Mouse (Mus musculus): ENCODE data around the gene Lrrc27. TPM values are rescaled to one million over a fixed set of nuclear protein-coding genes. Genes with fewer than 3 reads are reported as not detected.
A peak's percentile ranks its signal among the peaks of the same experiment; 100 is the strongest.

Gene Lrrc27
- polyA plus RNA-seq, 1 experiment = 3.3 TPM

- Histone ChIP-seq H3K27me3 (replicated peaks; ENCODE audit: control insufficient read depth, insufficient read depth, low read length) (no peaks in the 10 kb centered on the region), H3K36me3 (ENCODE audit: control insufficient read depth, insufficient read depth, low read length) (no peaks in the 10 kb centered on the region), H3K4me1 (ENCODE audit: control insufficient read depth, insufficient read depth, low read length) (peaks cover 11% of the 10 kb centered on the region; the same call in 1 of the 2 replicates), H3K4me3 (ENCODE audit: insufficient read depth, low read depth, low read length) (no peak overlapping the region), H3K27ac (ENCODE audit: insufficient read depth, low read depth, low read length) (peak overlapping the region; percentile 44)
- TF ChIP-seq POLR2A (IDR thresholded peaks at IDR 0.05; ENCODE audit: low read depth, low read length) (no peak), CTCF (conservative IDR thresholded peaks at IDR 0.05; ENCODE audit: insufficient read depth, insufficient read length, low read depth, low read length) (no peak)
- 31% methylated on average over 5 of the region's 5 CpGs for WGBS
- DNase-seq = peak; percentile 79
Observed at GRCm38 (mm10) chr7:139251881-139252301, 39.1 kb downstream of the Lrrc27 start.

- Histone ChIP-seq H3K27ac (ENCODE audit: insufficient read depth, low read depth, low read length) (peak overlapping the region; percentile 14), H3K4me3 (ENCODE audit: insufficient read depth, low read depth, low read length) (no peak overlapping the region), H3K36me3 (ENCODE audit: control insufficient read depth, insufficient read depth, low read length) (no peaks in the 10 kb centered on the region), H3K27me3 (replicated peaks; ENCODE audit: control insufficient read depth, insufficient read depth, low read length) (no peaks in the 10 kb centered on the region), H3K4me1 (ENCODE audit: control insufficient read depth, insufficient read depth, low read length) (peaks cover 13% of the 10 kb centered on the region; the same call in 1 of the 2 replicates)
- TF ChIP-seq CTCF (conservative IDR thresholded peaks at IDR 0.05; ENCODE audit: insufficient read depth, insufficient read length, low read depth, low read length) (no peak), POLR2A (IDR thresholded peaks at IDR 0.05; ENCODE audit: low read depth, low read length) (no peak)
- no peak for DNase-seq
- whole genome bisulfite sequencing = 66% methylated on average over 7 of the region's 7 CpGs
Observed at GRCm38 (mm10) chr7:139252566-139252965, 39.8 kb downstream of the Lrrc27 start.

GRCm38 (mm10) chr7:139252986-139253385, 40.2 kb downstream of the Lrrc27 start:
- no peak overlapping the region for H3K4me3 ChIP-seq (ENCODE audit: insufficient read depth, low read depth, low read length)
- 50% methylated on average over 9 of the region's 9 CpGs for WGBS
- no peak for TF ChIP-seq CTCF (conservative IDR thresholded peaks at IDR 0.05; ENCODE audit: insufficient read depth, insufficient read length, low read depth, low read length)
- no peak for TF ChIP-seq POLR2A (IDR thresholded peaks at IDR 0.05; ENCODE audit: low read depth, low read length)
- H3K27me3 ChIP-seq (replicated peaks; ENCODE audit: control insufficient read depth, insufficient read depth, low read length) = no peaks in the 10 kb centered on the region
- peak; percentile 36 for DNase-seq
- H3K27ac ChIP-seq (ENCODE audit: insufficient read depth, low read depth, low read length) = peak overlapping the region; percentile 14
- H3K4me1 ChIP-seq (ENCODE audit: control insufficient read depth, insufficient read depth, low read length) = peaks cover 17% of the 10 kb centered on the region; the same call in 1 of the 2 replicates
- H3K36me3 ChIP-seq (ENCODE audit: control insufficient read depth, insufficient read depth, low read length) = no peaks in the 10 kb centered on the region

- no peak for DNase-seq
- whole genome bisulfite sequencing = 60% methylated on average over 3 of the region's 3 CpGs
- H3K36me3 ChIP-seq (ENCODE audit: control insufficient read depth, insufficient read depth, low read length) = no peaks in the 10 kb centered on the region
- peak overlapping the region; percentile 24 for H3K27ac ChIP-seq (ENCODE audit: insufficient read depth, low read depth, low read length)
- TF ChIP-seq POLR2A (IDR thresholded peaks at IDR 0.05; ENCODE audit: low read depth, low read length) = no peak
- no peak for TF ChIP-seq CTCF (conservative IDR thresholded peaks at IDR 0.05; ENCODE audit: insufficient read depth, insufficient read length, low read depth, low read length)
- peaks cover 17% of the 10 kb centered on the region; the same call in 1 of the 2 replicates for H3K4me1 ChIP-seq (ENCODE audit: control insufficient read depth, insufficient read depth, low read length)
- no peaks in the 10 kb centered on the region for H3K27me3 ChIP-seq (replicated peaks; ENCODE audit: control insufficient read depth, insufficient read depth, low read length)
- H3K4me3 ChIP-seq (ENCODE audit: insufficient read depth, low read depth, low read length) = no peak overlapping the region
Observed at GRCm38 (mm10) chr7:139253462-139253861, 40.7 kb downstream of the Lrrc27 start.

DNA sequence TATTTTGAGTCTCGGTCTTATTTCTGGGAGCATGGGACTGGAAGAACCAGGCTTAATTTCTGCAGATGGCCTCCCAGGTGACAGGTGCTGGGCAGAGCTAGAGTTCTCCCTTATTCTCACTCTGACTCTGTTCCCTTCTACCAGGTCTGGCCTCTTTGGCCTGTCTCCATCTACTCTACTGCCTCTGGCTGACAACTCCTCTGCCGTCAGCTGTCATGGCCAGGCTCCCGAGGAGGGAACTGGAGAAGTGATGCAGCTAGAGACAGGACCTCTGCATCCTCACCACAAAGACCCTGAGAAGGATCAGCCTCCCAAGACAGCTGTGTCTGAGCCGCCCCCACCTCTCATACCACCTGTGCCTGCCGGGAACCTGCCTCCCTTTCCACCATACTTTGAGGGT, 41.8 kb downstream of the Lrrc27 start:
- Histone ChIP-seq H3K4me3 (ENCODE audit: insufficient read depth, low read depth, low read length) (no peak overlapping the region), H3K4me1 (ENCODE audit: control insufficient read depth, insufficient read depth, low read length) (peaks cover 17% of the 10 kb centered on the region; the same call in 1 of the 2 replicates), H3K27me3 (replicated peaks; ENCODE audit: control insufficient read depth, insufficient read depth, low read length) (no peaks in the 10 kb centered on the region), H3K27ac (ENCODE audit: insufficient read depth, low read depth, low read length) (no peak overlapping the region), H3K36me3 (ENCODE audit: control insufficient read depth, insufficient read depth, low read length) (no peaks in the 10 kb centered on the region)
- 91% methylated on average over 5 of the region's 5 CpGs for WGBS
- no peak for DNase-seq
- TF ChIP-seq CTCF (conservative IDR thresholded peaks at IDR 0.05; ENCODE audit: insufficient read depth, insufficient read length, low read depth, low read length) (no peak), POLR2A (IDR thresholded peaks at IDR 0.05; ENCODE audit: low read depth, low read length) (no peak)

DNA sequence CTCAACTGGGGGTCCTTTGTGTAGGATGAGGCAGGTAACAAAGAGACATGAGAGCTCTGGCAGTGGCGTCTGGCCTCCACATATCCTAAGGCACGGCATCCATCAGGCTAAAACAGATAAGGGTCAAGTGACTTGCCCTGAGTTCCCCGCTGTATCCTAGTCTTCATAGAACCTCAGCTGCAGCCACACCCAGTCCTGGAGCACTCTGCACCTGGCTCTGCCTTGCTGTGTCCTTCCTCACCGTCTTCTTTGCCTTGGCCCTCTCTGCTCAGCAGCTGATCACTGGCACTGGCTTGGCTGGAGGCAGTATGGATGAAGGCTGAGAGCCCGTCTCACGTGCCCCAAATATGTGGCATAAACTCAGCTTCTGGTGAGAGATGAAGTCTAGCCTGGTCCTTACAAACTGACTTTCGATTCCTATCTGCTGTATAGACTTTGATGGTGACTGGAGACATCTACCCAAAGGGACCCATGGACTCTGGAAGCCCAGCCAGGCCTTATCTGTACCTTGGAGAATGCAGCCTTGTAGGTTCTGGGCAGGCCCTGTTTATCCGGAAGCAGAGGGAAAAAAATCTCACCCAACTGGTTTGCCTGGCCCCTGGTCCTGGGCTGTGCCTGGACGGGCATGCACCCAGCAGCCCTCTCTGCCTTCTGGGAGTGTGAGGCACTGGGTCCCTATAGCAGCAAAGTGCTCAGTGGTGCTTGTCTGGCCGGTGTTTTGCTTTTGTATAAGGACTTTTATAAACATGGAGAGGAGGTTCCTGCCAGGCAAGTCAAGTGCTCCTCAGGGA, 45.2 kb downstream of the Lrrc27 start:
- Histone ChIP-seq H3K4me1 (ENCODE audit: control insufficient read depth, insufficient read depth, low read length) (peaks cover 12% of the 10 kb centered on the region; the same call in 1 of the 2 replicates), H3K27me3 (replicated peaks; ENCODE audit: control insufficient read depth, insufficient read depth, low read length) (no peaks in the 10 kb centered on the region), H3K4me3 (ENCODE audit: insufficient read depth, low read depth, low read length) (no peak overlapping the region), H3K27ac (ENCODE audit: insufficient read depth, low read depth, low read length) (peak overlapping the region; percentile 92), H3K36me3 (ENCODE audit: control insufficient read depth, insufficient read depth, low read length) (no peaks in the 10 kb centered on the region)
- TF ChIP-seq CTCF (conservative IDR thresholded peaks at IDR 0.05; ENCODE audit: insufficient read depth, insufficient read length, low read depth, low read length) (no peak), POLR2A (IDR thresholded peaks at IDR 0.05; ENCODE audit: low read depth, low read length) (no peak)
- WGBS = 67% methylated on average over 10 of the region's 10 CpGs
- peak; percentile 80 for DNase-seq

DNA sequence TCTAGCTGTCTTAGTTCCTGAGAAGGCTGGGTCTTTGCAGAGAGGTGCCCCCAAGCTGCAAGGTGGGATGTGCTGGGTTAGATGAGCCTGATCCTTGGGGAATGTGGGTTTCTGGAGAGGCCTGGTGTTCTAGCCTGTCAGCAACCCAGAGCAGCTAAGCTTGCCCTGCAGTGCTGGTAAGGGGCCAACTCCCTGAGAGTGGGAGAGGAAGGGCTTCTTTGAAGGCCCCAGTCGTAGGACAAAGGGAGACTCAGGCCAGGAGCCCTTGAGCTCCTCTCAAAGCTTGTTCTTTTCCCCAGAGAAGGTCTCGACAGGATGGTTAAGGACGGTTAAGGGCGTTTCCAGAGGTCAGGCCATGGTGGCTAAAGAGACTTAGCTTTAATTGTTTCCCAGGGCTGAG, 51.5 kb downstream of the Lrrc27 start:
- WGBS = 41% methylated on average over 4 of the region's 4 CpGs
- H3K36me3 ChIP-seq (ENCODE audit: control insufficient read depth, insufficient read depth, low read length) = no peaks in the 10 kb centered on the region
- no peak overlapping the region for H3K4me3 ChIP-seq (ENCODE audit: insufficient read depth, low read depth, low read length)
- TF ChIP-seq CTCF (conservative IDR thresholded peaks at IDR 0.05; ENCODE audit: insufficient read depth, insufficient read length, low read depth, low read length) (no peak), POLR2A (IDR thresholded peaks at IDR 0.05; ENCODE audit: low read depth, low read length) (no peak)
- no peak overlapping the region for H3K27ac ChIP-seq (ENCODE audit: insufficient read depth, low read depth, low read length)
- no peaks in the 10 kb centered on the region; the same call in 1 of the 2 replicates for H3K4me1 ChIP-seq (ENCODE audit: control insufficient read depth, insufficient read depth, low read length)
- DNase-seq = no peak
- no peaks in the 10 kb centered on the region for H3K27me3 ChIP-seq (replicated peaks; ENCODE audit: control insufficient read depth, insufficient read depth, low read length)

All from kidney, adult 2 months (tissue).